Mouse (Mus musculus): ENCODE data around the gene Amotl1. TPM values are rescaled to one million over a fixed set of nuclear protein-coding genes. Genes with fewer than 3 reads are reported as not detected.
"Not testable (repeated sequence)": the region's sequence is repeated elsewhere in the genome, so short reads cannot be mapped to it uniquely, and the experiment has no call there.

The Amotl1 gene
- total RNA-seq, 2 experiments from 2014 or later: 13.6 to 15.8 TPM

GRCm38 (mm10) chr9:14612588-14612987 is 32.3 kb downstream of the Amotl1 start:
- intact Hi-C loops (cut with DNase I): no loop called here

GRCm38 (mm10) chr9:14608521-14608920 is 36.3 kb downstream of the Amotl1 start:
- DNase-seq (ENCODE audit: low spot score in 2 of 2): no peak
- intact Hi-C loops (cut with DNase I): no loop called here

More at GRCm38 (mm10) chr9:14612588-14612987, 32.3 kb downstream of the Amotl1 start:
- no peak for DNase-seq (ENCODE audit: low spot score in 2 of 2)

GRCm38 (mm10) chr9:14607464-14607863 is 37.4 kb downstream of the Amotl1 start:
- intact Hi-C loops (cut with DNase I): no loop called here
- peak in 1 of 2 experiments; percentile 18 for DNase-seq (ENCODE audit: low spot score in 2 of 2)

- DNase-seq (ENCODE audit: low spot score in 2 of 2): no peak
- intact Hi-C loops (cut with DNase I): no loop called here
Measured at GRCm38 (mm10) chr9:14605992-14606391, 38.9 kb downstream of the Amotl1 start.

- DNase-seq (ENCODE audit: low spot score in 2 of 2): no peak
- intact Hi-C loops (cut with DNase I): no loop called here
Measured at GRCm38 (mm10) chr9:14604363-14604762, 40.5 kb downstream of the Amotl1 start.

GRCm38 (mm10) chr9:14603475-14603874 is 41.4 kb downstream of the Amotl1 start:
- intact Hi-C loops (cut with DNase I): no loop called here
- no peak for DNase-seq (ENCODE audit: low spot score in 2 of 2)

- DNase-seq (ENCODE audit: low spot score in 2 of 2): no peak
- intact Hi-C loops (cut with DNase I): loop anchor here (5.0 kb wide), 1 partner anchor 98 kb away; no protein-coding TSS in a partner anchor
Measured at GRCm38 (mm10) chr9:14599799-14600198, 45.1 kb downstream of the Amotl1 start.

- DNase-seq (ENCODE audit: low spot score in 2 of 2): no peak
- intact Hi-C loops (cut with DNase I): loop anchor here (5.0 kb wide), 1 partner anchor 99 kb away; no protein-coding TSS in a partner anchor
Measured at GRCm38 (mm10) chr9:14598157-14598556, 46.7 kb downstream of the Amotl1 start.

GRCm38 (mm10) chr9:14597429-14597828 is 47.4 kb downstream of the Amotl1 start:
- intact Hi-C loops (cut with DNase I): loop anchor here (5.0 kb wide), 1 partner anchor 100 kb away; no protein-coding TSS in a partner anchor
- no peak for DNase-seq (ENCODE audit: low spot score in 2 of 2)

- no peak for DNase-seq (ENCODE audit: low spot score in 2 of 2)
- intact Hi-C loops (cut with DNase I): loop anchor here (5.0 kb wide), 1 partner anchor 100 kb away; no protein-coding TSS in a partner anchor
Measured at GRCm38 (mm10) chr9:14596858-14597257, 48.0 kb downstream of the Amotl1 start.

- intact Hi-C loops (cut with DNase I): loop anchor here (5.0 kb wide), 1 partner anchor 101 kb away; no protein-coding TSS in a partner anchor
- DNase-seq (ENCODE audit: low spot score in 2 of 2): peak; percentile 34 to 95
Measured at GRCm38 (mm10) chr9:14596427-14596826, 48.4 kb downstream of the Amotl1 start.

- intact Hi-C loops (cut with DNase I): loop anchor here (5.0 kb wide), 1 partner anchor 101 kb away; no protein-coding TSS in a partner anchor
- DNase-seq (ENCODE audit: low spot score in 2 of 2): no peak
Measured at GRCm38 (mm10) chr9:14595893-14596292, 49.0 kb downstream of the Amotl1 start.

- no peak for DNase-seq (ENCODE audit: low spot score in 2 of 2)
- intact Hi-C loops (cut with DNase I): no loop called here
Measured at GRCm38 (mm10) chr9:14593880-14594279, 51.0 kb downstream of the Amotl1 start.

- intact Hi-C loops (cut with DNase I): no loop called here
Measured at GRCm38 (mm10) chr9:14590666-14591065, 54.2 kb downstream of the Amotl1 start.

GRCm38 (mm10) chr9:14588690-14589089 is 56.2 kb downstream of the Amotl1 start:
- intact Hi-C loops (cut with DNase I): no loop called here
- no peak for DNase-seq (ENCODE audit: low spot score in 2 of 2)

More at GRCm38 (mm10) chr9:14590666-14591065, 54.2 kb downstream of the Amotl1 start:
- no peak for DNase-seq (ENCODE audit: low spot score in 2 of 2)

GRCm38 (mm10) chr9:14585702-14586101 is 59.2 kb downstream of the Amotl1 start:
- intact Hi-C loops (cut with DNase I): no loop called here
- DNase-seq (ENCODE audit: low spot score in 2 of 2): no peak

GRCm38 (mm10) chr9:14578960-14579359 is 65.9 kb downstream of the Amotl1 start:
- intact Hi-C loops (cut with DNase I): no loop called here
- DNase-seq (ENCODE audit: low spot score in 2 of 2): no peak

- intact Hi-C loops (cut with DNase I); DNase-seq (ENCODE audit: low spot score in 2 of 2): not testable (repeated sequence)
Measured at GRCm38 (mm10) chr9:14576359-14576758, 68.5 kb downstream of the Amotl1 start.

- no peak for DNase-seq (ENCODE audit: low spot score in 2 of 2)
Measured at GRCm38 (mm10) chr9:14574760-14575399, 70.0 kb downstream of the Amotl1 start.

GRCm38 (mm10) chr9:14569175-14569975 is 75.5 kb downstream of the Amotl1 start:
- no peak for DNase-seq (ENCODE audit: low spot score in 2 of 2)
- intact Hi-C loops (cut with DNase I): no loop called here

More at GRCm38 (mm10) chr9:14574760-14575399, 70.0 kb downstream of the Amotl1 start:
- intact Hi-C loops (cut with DNase I): no loop called here

Measured in left cerebral cortex, postnatal 25 days (tissue).